Mouse (Mus musculus) cortical plate, adult 2 months (tissue): ENCODE measurements around the gene Thg1l.

Source experiments
- CTCF ChIP-seq: fragments of 200-500 bp; IDR thresholded peaks from 2 replicates; pipeline ENCODE4 v1.5.1; 2011; ENCODE audit warnings: mild to moderate bottlenecking, control low read depth, low read length; ENCODE audit not compliant: insufficient read depth; ENCODE audit errors: extremely low read depth
- POLR2A ChIP-seq: fragments of 200-500 bp; IDR thresholded peaks from 2 replicates; pipeline ENCODE4 v1.6.1; 2011; ENCODE audit warnings: mild to moderate bottlenecking, low read length, control low read depth; ENCODE audit not compliant: insufficient read depth; ENCODE audit errors: extremely low read depth

GRCm38 (mm10) chr11:45908070-45908469, 47.2 kb downstream of the Thg1l start:
- no peak for TF ChIP-seq CTCF
- no peak for TF ChIP-seq POLR2A
